Mouse (Mus musculus) testis, adult 2 months (tissue): ENCODE results near the gene Dpep1.

Source experiments
- CTCF ChIP-seq: fragments of 200-500 bp; IDR thresholded peaks from 2 replicates; pipeline ENCODE4 v1.5.1; 2012; ENCODE audit warnings: low read depth, mild to moderate bottlenecking, inconsistent platforms, low read length, moderate library complexity; ENCODE audit not compliant: control insufficient read depth, insufficient read depth, insufficient replicate concordance
- POLR2A ChIP-seq: fragments of 200-500 bp; IDR thresholded peaks from 2 replicates; pipeline ENCODE4 v1.6.1; 2012; ENCODE audit warnings: low read depth, mild to moderate bottlenecking, inconsistent platforms, low read length, moderate library complexity; ENCODE audit not compliant: control insufficient read depth

DNA sequence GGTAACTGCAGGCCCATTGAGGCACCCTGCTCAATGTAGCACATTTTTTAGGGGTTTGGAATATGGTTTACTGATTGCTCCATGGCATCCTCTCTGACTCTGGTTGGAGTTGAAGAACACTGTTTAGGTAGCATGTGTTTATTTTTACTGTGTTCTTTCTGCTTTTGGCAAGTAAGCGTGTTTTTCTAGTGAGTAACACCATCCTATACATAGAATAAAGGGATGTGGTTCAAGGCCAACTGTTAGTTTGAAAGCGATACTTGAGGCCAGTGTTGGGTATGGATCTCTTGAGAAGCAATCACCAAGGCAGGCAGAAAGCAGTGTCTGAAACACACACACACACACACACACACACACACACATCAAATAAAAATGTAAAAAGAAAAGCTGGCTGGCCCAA is 2.0 kb downstream of the Dpep1 start:
- TF ChIP-seq POLR2A (no peak), CTCF (no peak)
